Mouse (Mus musculus) lung, embryonic 14.5 days (tissue): ENCODE data around the gene Irx5. TPM values are rescaled to one million over a fixed set of nuclear protein-coding genes. Genes with fewer than 3 reads are reported as not detected.
A peak's percentile ranks its signal among the peaks of the same experiment; 100 is the strongest.

Experiments used
- ATAC-seq: fragments of 200-750 bp; cut with Nextera tagmentation; 2 replicates; pipeline ENCODE4 v1.8.0; 2017; ENCODE audit warnings: mild to moderate bottlenecking, moderate TSS enrichment, moderate library complexity; ENCODE audit not compliant: insufficient read depth
- DNase-seq: peaks from one replicate; pipeline ENCODE4 v3.0.0-alpha.2; 2015
- H3K27ac ChIP-seq: fragments of 300-500 bp; sonication (generic); 2 replicates; pipeline ENCODE4 v1.5.1; 2014; ENCODE audit warnings: low read depth, mild to moderate bottlenecking, moderate library complexity
- H3K27me3 ChIP-seq: fragments of 300-500 bp; sonication (generic); 2 replicates; pipeline ENCODE4 v1.6.1; 2014; ENCODE audit warnings: low read length, control low read depth; ENCODE audit not compliant: insufficient read depth
- H3K36me3 ChIP-seq: fragments of 300-500 bp; sonication (generic); 2 replicates; pipeline ENCODE4 v1.6.1; 2014; ENCODE audit warnings: control low read depth; ENCODE audit not compliant: insufficient read depth
- H3K4me1 ChIP-seq: fragments of 300-500 bp; sonication (generic); 2 replicates; pipeline ENCODE4 v1.6.1; 2014; ENCODE audit warnings: antibody characterized with exemption, control low read depth; ENCODE audit not compliant: insufficient read depth
- H3K4me2 ChIP-seq: fragments of 300-500 bp; sonication (generic); 2 replicates; pipeline ENCODE4 v1.6.1; 2014; ENCODE audit warnings: mild to moderate bottlenecking
- H3K4me3 ChIP-seq: fragments of 300-500 bp; sonication (generic); 2 replicates; pipeline ENCODE4 v1.5.1; 2014; ENCODE audit warnings: low read depth, low read length
- H3K9ac ChIP-seq: fragments of 300-500 bp; sonication (generic); 2 replicates; pipeline ENCODE4 v1.6.1; 2014
- H3K9me3 ChIP-seq: fragments of 300-500 bp; sonication (generic); 2 replicates; pipeline ENCODE4 v1.6.1; 2016; ENCODE audit warnings: low read depth, low read length, control low read depth
- CTCF ChIP-seq: IDR thresholded peaks from 2 replicates; pipeline ENCODE4 v1.5.1; 2016; ENCODE audit warnings: antibody characterized with exemption, low read depth
- WGBS: fragments of 180-500 bp; shearing (Covaris S2); extraction: QIAGEN DNeasy Blood & Tissue Kit; methylation state at CpG from one replicate; pipeline ENCODE4 v1.1.7; 2014; 5-methylcytosine and 5-hydroxymethylcytosine counted together
- polyA plus RNA-seq: library from polyadenylated mRNA; unstranded; fragments of >200 nt; fragmentation: Nextera tagmentation; extraction: Ambion mirVana; gene quantifications from 2 replicates; pipeline ENCODE4 v1.2.1, GENCODE M21; 2014

Irx5 gene
- 18.5 and 22.4 TPM in 2 replicates for polyA plus RNA-seq

GRCm38 (mm10) chr8:92357398-92357981, at the start of gene Irx5:
Gene Irx5 (plus strand): TSS chr8:92357625.
- Histone ChIP-seq H3K36me3 (peaks cover 12% of the 10 kb centered on the region; the same call in 1 of the 2 replicates), H3K27ac (peak within 1 kb of the TSS; percentile 97), H3K4me3 (peak within 1 kb of the TSS; percentile 61), H3K4me2 (peak within 1 kb of the TSS; percentile 78), H3K4me1 (no peaks in the 10 kb centered on the region), H3K27me3 (peaks cover 85% of the 10 kb centered on the region), H3K9me3 (no peaks in the 10 kb centered on the region), H3K9ac (peak within 1 kb of the TSS; percentile 86)
- peak; percentile 84 for DNase-seq
- TF ChIP-seq CTCF: 0 out of 2 replicates have a peak, but pooled peaks have one; percentile 25
- WGBS: 1% methylated on average over 47 of the region's 47 CpGs
- peak; percentile 55 for ATAC-seq

- H3K4me2 ChIP-seq: no peak overlapping the region
- no peak for TF ChIP-seq CTCF
- peaks cover 62% of the 10 kb centered on the region for H3K27me3 ChIP-seq
- DNase-seq: peak; percentile 92
- no peak overlapping the region for H3K9ac ChIP-seq
- H3K4me1 ChIP-seq: peaks cover 5% of the 10 kb centered on the region; the same call in 1 of the 2 replicates
- ATAC-seq: peak; percentile 89
- no peak overlapping the region for H3K4me3 ChIP-seq
- no peak overlapping the region for H3K27ac ChIP-seq
- WGBS: 4% methylated on average over 7 of the region's 7 CpGs
- H3K36me3 ChIP-seq: no peaks in the 10 kb centered on the region
- no peaks in the 10 kb centered on the region for H3K9me3 ChIP-seq
Measured at GRCm38 (mm10) chr8:92312178-92312577, 45.2 kb upstream of the Irx5 start.

GRCm38 (mm10) chr8:92313707-92314106, 43.7 kb upstream of the Irx5 start:
- 54% methylated on average over 3 of the region's 3 CpGs for WGBS
- H3K4me1 ChIP-seq: peaks cover 5% of the 10 kb centered on the region; the same call in 1 of the 2 replicates
- no peaks in the 10 kb centered on the region for H3K36me3 ChIP-seq
- no peak overlapping the region for H3K4me3 ChIP-seq
- DNase-seq (peak; percentile 35), ATAC-seq (no peak)
- no peak overlapping the region for H3K27ac ChIP-seq
- TF ChIP-seq CTCF: no peak
- peaks cover 60% of the 10 kb centered on the region for H3K27me3 ChIP-seq
- no peaks in the 10 kb centered on the region for H3K9me3 ChIP-seq
- no peak overlapping the region for H3K9ac ChIP-seq
- no peak overlapping the region for H3K4me2 ChIP-seq

GRCm38 (mm10) chr8:92323751-92324150, 33.7 kb upstream of the Irx5 start:
- H3K4me3 ChIP-seq: no peak overlapping the region
- H3K27ac ChIP-seq: no peak overlapping the region
- TF ChIP-seq CTCF: no peak
- 0 out of 2 replicates have a peak, but pooled peaks cover 9% of the 10 kb centered on the region for H3K36me3 ChIP-seq
- peaks cover 11% of the 10 kb centered on the region; the same call in 1 of the 2 replicates for H3K27me3 ChIP-seq
- ATAC-seq (no peak), DNase-seq (no peak)
- no peaks in the 10 kb centered on the region for H3K4me1 ChIP-seq
- H3K9me3 ChIP-seq: 0 out of 2 replicates have a peak, but pooled peaks cover 5% of the 10 kb centered on the region
- no peak overlapping the region for H3K4me2 ChIP-seq
- 63% methylated on average over 7 of the region's 7 CpGs for WGBS
- no peak overlapping the region for H3K9ac ChIP-seq

GRCm38 (mm10) chr8:92327176-92327575, 30.2 kb upstream of the Irx5 start:
- DNase-seq: no peak
- Histone ChIP-seq H3K36me3 (0 out of 2 replicates have a peak, but pooled peaks cover 9% of the 10 kb centered on the region), H3K9me3 (0 out of 2 replicates have a peak, but pooled peaks cover 5% of the 10 kb centered on the region)

GRCm38 (mm10) chr8:92329273-92329672, 28.2 kb upstream of the Irx5 start:
- H3K27me3 ChIP-seq: no peaks in the 10 kb centered on the region
- H3K9me3 ChIP-seq: 0 out of 2 replicates have a peak, but pooled peaks cover 5% of the 10 kb centered on the region
- 0 out of 2 replicates have a peak, but pooled peaks cover 9% of the 10 kb centered on the region for H3K36me3 ChIP-seq
- no peak overlapping the region for H3K4me3 ChIP-seq
- 61% methylated on average over 4 of the region's 4 CpGs for WGBS
- TF ChIP-seq CTCF: no peak
- no peaks in the 10 kb centered on the region for H3K4me1 ChIP-seq
- H3K27ac ChIP-seq: no peak overlapping the region
- no peak for DNase-seq
- ATAC-seq: no peak
- H3K4me2 ChIP-seq: no peak overlapping the region
- no peak overlapping the region for H3K9ac ChIP-seq

More at GRCm38 (mm10) chr8:92327176-92327575, 30.2 kb upstream of the Irx5 start:
- no peaks in the 10 kb centered on the region for H3K4me1 ChIP-seq
- TF ChIP-seq CTCF: peak; percentile 44
- H3K4me3 ChIP-seq: no peak overlapping the region
- no peak overlapping the region for H3K27ac ChIP-seq
- H3K4me2 ChIP-seq: no peak overlapping the region
- no peaks in the 10 kb centered on the region for H3K27me3 ChIP-seq
- no peak overlapping the region for H3K9ac ChIP-seq
- 89% methylated on average over 2 of the region's 2 CpGs for WGBS
- no peak for ATAC-seq

GRCm38 (mm10) chr8:92331811-92332210, 25.6 kb upstream of the Irx5 start:
- ATAC-seq (no peak), DNase-seq (no peak)
- TF ChIP-seq CTCF: no peak
- Histone ChIP-seq H3K36me3 (0 out of 2 replicates have a peak, but pooled peaks cover 11% of the 10 kb centered on the region), H3K27ac (no peak overlapping the region), H3K9ac (no peak overlapping the region), H3K4me1 (no peaks in the 10 kb centered on the region), H3K4me2 (no peak overlapping the region), H3K9me3 (0 out of 2 replicates have a peak, but pooled peaks cover 5% of the 10 kb centered on the region), H3K4me3 (no peak overlapping the region), H3K27me3 (no peaks in the 10 kb centered on the region)
- 75% methylated on average over 3 of the region's 3 CpGs for WGBS
